Mouse (Mus musculus) brain, embryonic 14.5 days (tissue): ENCODE data around the gene Nyap1.

Source experiments
- CTCF ChIP-seq: fragments of 200-500 bp; IDR thresholded peaks from 2 replicates; pipeline ENCODE4 v1.5.1; 2012; ENCODE audit warnings: inconsistent platforms, mild to moderate bottlenecking, moderate library complexity, borderline replicate concordance; ENCODE audit not compliant: insufficient read depth, insufficient read length; ENCODE audit errors: extremely low read depth
- POLR2A ChIP-seq: fragments of 200-500 bp; IDR thresholded peaks from 2 replicates; pipeline ENCODE4 v1.6.1; 2012; ENCODE audit warnings: mild to moderate bottlenecking, inconsistent platforms, borderline replicate concordance; ENCODE audit not compliant: poor library complexity, insufficient read depth, insufficient read length, severe bottlenecking; ENCODE audit errors: extremely low read depth

GRCm38 (mm10) chr5:137695930-137696329 lies 45.5 kb downstream of the Nyap1 start:
- no peak for TF ChIP-seq CTCF
- TF ChIP-seq POLR2A = no peak
